Mouse (Mus musculus) CD4-positive helper T cell, adult 2 months (primary cell): ENCODE measurements at regions not wholly inside any gene's neighbourhood (a gene's known extent, or its start where the extent isn't known, plus 50 kb on each side); places are given as distances from the start of the nearest gene placed in this dataset.
"Not testable (repeated sequence)": the region's sequence is repeated elsewhere in the genome, so short reads cannot be mapped to it uniquely, and the experiment has no call there.

ENCODE experiments used
- DNase-seq: peaks from one replicate; pipeline ENCODE4 v3.0.0-alpha.2; 2012; ENCODE audit warnings: low read depth, missing footprints, low spot score

DNA sequence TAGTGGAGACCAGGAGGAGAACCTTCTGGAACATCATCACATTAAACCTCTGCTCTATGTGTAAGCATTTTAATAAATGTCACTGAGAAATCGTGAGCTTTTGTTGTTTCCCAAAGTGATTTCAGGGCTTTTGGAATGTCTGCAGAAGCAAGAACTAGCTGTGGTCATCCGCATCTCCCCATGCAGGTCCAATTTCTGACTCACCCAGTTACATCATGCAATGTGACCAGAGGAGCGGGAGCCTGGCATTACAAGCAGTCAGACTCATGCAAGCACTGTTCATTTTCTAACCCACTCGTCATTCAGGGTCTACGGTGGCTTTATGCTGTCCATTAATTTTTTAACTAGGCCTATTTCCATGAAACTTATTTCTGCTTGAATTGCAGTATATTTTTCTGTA, 151.2 kb upstream of the Supt20 start:
- DNase-seq, result no peak

DNA sequence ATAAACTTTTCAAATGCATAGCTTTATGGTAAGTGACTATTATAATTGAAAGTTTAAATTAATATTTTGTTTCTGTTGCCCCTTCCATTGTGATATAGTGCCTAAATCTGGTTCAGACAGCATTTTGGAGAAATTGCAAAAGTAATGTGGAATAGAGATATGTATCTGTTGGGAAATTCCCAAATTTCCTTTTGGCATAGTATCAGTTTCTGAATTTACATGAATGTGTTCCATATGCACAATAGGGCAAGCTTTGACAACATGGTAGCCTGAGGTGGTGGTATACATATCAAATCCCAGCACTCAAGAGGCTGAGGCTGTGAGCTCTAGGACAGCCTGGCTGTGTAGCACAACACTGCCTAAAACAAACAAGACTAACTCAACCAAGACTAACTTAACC, 147.2 kb upstream of the Supt20 start:
- no peak for DNase-seq

DNA sequence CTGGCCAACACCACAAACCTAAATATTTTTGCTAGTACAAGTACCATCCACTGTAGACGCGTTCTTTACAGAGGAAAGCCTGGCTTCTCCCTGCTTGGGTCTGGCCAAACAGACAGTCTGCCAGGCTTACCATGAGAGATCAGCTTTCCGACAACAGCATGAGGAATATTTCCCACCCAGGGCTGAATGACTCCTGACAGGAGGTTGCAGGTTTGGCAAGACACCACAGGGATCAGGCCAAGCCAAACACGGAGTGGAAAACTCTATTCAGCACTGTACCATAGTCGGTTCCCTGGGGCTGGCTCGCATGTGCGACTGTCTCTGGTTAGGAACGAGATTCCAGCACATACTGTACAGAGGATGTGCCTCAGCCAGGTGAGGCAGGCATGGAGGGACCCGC, 140.7 kb upstream of the Supt20 start:
- no peak for DNase-seq

DNA sequence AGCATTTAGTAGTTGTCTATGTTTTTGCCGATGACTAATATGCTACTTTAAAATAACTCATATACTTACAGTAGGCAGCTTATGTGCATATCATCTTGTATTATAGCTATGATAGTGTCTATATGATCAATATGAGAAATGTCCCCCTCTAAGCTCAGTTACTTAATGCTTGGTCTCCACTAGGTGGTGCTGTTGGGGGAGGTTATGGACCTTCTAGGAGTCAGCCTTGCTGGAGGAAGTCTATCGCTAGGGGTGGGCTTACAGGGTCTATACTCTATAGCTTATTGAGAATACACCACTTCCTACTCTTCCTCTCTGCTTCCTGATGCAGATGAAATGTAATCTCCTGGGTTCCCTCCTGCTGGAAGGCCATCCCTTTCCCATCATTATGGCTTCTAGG, 136.7 kb upstream of the Supt20 start:
- DNase-seq, result no peak

DNA sequence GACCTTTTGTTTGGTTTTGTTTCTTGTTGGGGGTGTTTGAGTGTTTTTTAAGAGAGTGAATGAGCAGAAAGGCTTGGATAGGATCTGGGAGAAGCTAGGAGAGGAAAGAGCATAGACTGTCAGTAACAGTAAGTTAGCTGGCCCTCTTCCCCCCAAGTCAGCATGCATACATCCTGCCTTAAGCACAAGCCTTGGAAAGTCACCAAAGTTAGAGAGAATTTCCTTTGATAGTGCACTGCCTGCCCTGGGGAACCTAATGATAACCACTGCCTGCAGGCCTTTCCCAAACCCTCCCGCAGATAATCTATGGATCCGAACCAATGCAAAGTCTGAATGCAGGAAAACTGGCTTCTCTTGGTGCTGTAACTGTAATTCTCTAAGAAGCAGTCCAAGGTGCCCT, 133.6 kb upstream of the Supt20 start:
- DNase-seq, result no peak

DNA sequence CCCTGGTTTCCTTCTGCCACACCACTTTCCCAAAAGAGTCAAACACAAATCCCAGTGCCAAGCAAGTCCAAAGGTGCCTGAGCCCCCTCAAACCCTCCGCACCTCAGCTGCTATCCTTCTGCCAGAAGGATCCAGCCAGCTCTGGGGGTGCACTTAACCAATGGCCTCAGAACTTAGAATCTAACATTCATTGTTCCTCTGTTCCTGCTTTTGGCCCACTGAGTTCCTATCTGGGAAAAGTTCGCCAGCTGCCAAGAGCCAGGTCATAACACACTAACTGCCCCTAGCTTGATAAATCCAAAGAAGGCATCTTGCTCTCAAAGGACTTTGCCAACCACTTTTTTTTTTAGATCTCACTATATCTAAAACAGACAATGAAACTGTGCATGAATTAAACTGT, 133.1 kb upstream of the Supt20 start:
- DNase-seq, result no peak

DNA sequence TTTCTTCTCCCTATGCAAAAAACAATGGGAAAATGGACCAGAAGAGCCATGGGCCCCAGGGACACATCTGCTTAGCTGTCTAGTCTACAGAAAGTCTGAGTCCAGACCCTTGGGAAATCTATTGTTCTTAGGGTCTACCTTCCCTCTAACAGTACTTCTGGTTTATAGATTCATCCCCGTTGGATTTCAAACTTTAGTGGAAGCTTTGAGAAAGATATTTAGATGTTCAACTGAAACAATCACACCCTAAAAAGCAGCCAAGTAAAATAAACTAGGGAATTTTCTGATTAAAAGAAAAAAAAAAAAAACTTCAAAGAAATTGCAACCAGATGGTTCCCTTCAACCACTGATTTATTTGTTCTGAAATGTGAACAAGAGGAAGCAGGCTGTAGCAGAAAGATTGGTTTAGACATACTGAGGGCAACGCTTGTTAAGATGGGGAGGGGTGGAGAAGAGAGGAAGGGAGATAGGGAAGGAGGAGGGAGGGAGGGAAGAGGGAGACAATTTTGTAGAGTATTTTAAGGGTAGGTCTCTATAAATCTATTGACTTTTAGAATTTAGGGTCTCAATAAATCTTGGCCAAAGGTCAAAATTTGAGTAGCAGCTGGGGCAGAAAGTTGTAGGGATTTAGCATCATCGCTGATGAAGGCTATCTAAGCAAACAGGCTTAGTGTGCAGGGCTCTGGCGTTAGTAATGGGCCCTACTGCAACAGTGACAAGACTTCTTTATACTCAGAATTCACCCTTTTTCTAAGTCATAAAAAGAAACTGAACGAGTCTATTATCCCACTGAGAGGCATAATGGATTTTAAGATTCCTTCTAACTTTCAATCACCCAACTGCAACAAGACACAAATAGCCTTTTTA, 132.3 kb upstream of the Supt20 start:
- DNase-seq, result no peak

DNA sequence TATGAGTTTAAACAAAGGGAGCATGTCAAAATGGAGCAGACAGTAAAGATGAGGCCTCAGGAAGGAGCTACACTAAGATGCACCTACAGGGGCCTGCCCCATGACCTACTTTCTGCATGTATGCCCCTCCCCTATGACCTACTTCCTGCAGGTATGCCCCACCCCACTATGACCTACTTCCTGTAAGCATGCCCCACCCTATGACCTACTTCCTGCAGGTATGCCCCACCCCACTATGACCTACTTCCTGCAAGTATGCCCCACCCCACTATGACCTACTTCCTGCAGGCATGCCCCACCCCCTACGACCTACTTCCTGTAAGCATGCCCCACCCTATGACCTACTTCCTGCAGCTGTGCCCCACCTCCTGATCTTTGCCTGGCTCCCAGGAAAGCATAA, 125.3 kb upstream of the Supt20 start:
- peak; percentile 29 for DNase-seq

DNA sequence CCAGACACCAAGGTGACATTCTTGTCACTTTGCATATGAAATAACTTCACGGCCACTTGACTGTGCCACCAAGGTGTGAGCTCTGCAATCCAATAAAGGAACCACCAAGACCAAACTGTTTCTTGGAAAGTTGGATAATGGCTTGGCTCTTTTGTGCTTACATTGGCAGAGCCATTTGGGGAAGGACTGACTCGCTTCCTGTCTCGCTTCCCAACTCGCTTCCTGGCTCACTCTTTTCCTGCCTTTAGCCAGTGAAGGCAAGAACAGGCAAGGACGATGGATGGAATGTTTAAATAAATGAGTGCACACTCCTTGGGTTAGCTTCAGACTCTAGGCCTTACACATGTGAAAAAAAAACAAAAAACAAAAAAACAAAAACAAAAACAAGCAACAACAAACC, 124.5 kb upstream of the Supt20 start:
- DNase-seq, result no peak

DNA sequence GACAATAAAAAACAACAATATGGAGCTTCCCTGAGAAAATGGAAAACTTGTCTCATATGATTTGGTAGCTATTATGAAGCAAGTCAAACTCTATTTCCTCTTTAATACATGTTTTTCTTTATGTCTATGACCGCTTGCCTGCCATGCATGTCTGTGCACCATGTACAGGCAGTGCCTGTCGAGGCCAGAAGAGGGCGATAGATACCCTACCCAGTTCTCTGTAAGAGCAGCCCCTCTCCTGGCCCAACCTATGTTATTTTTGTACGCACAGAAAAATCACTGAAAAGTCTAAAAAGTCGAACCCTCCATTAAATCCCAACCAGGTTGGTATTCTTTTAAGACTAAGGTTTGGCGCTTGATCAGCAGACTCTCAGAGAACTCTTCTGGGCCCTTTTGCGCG, 122.1 kb upstream of the Supt20 start:
- no peak for DNase-seq

DNA sequence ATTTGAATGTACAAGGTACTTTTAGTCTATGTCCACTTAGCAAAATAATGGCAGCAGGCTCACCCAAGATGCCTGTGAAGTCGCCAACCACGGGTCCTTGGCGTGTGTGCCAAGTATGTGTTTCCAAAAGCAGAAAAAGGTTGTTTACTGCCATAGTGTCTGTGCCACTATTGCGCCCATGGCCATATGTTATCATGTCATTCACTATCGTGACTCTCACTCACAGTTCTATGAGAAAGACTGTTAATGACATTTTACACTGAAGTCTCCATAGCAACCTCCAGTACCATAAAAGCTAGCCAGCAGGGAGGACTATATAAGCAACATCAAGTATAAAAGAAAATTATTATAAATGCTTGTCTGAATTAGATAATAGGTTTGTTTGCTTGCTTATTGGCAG, 114.8 kb upstream of the Supt20 start:
- DNase-seq, result no peak

DNA sequence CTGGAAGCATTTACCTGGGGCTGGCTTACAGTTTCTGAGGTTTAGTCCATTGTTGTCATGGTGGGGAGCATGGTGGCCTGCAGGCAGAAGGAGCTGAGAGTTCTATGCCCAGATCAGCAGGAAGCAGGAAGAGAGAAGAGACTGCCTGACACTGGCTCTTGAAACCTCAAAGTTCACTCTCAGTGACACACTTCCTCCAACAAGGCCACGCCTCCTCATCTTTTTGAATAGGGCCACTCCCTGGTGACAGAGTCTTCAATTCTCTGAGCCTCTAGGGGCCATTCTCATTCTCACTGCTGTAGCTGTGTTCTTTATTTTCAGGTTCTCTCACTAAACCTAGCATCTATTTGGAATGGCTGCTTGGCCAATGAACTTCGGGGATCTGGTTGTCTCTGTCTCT, 113.2 kb upstream of the Supt20 start:
- no peak for DNase-seq

DNA sequence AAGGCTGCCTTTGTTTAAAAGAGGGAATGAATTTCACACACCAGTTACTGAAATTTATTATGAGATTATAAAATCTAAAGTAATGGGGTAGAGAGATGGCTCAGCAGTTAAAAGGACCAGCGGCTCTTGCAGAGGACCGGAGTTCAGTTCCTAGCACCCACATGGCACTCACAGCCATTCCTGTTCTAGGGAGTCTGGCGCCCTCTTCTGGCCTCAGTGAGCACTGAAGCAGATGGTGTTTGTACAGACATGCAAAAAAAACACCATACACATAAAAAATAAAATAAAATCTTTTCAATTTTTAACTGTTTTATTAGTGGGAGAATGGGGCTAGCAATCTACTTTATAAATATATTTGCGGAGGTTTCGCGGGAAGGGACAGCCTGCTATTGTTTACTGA, 112.3 kb upstream of the Supt20 start:
- DNase-seq, result no peak

DNA sequence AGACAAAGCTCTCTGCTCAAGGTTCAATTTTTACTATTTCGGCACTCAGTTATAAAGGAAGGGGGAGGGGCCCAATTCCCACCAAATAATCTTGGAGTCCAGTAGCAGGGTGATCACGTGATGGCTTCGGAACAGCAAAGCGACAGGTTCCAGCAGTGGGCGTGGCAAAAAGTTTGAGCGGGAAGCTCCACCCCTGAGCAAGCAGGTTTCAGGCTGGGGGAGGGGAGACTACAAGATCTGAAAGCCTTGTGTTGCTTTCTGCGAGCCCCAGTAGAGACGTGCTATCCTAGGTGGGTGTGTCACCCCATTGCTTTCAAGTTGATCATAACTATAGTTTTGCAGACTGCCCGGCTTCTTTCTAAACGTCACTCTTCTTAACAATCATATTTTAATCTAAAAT, 106.8 kb upstream of the Supt20 start:
- not testable (repeated sequence) for DNase-seq

DNA sequence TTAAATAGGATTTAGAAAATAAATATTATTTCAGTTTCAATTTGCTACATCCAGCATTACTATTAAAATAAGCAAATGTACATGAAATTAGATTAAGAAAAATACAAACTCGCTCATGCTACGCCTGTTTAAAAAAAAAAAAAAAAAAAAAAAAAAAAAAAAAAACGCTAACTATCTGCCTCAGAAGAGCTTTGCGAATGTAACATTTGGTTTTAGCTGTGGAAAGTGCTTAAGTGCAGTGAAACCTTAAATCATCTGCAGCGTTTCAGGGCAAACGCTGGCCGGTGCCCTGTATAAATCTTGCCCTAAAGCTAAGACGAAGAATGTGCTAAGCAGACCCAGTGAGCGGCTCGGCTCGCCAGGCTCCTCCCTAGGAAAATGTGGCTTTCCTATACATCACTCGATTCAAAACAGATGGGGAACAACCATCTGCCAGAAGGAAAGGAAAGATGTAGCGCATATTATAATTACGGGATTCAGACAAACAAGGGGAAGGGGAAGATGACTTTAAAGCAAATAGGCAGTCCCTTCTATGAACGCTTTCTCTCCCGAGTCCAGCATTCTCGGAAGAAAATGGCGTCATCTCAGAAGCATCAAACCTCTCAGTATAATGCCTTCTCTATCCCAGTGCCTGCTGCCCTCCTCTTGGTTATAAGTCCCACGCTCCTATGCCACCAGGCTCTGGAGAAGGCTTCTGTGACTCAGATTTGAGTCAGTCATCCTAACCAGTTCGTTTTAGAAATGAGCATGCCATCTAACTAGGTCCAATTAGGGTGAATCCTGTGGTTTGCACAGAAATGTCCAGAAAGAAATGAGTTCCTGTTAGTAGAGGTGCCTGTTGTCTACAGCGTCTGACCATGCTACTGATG, 105.2 kb upstream of the Supt20 start:
- no peak for DNase-seq

DNA sequence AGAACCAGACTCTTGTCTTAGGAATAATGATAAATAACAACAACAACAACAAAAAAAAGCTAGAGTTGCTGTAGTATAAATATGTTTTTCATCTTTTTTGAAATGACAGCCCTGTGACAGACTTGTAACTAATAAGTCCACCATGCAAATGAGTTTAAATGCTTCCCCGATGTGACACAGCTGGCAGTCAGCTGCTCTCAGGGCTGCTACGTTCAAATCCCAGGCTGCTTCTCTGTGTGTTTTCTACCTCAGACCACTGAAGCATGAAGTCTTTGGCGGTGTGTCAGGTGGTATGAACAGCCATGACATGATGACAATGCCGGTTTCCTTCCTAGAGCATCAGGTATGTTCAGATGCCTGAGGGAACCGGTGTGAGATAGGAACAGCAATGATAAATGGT, 104.4 kb upstream of the Supt20 start:
- DNase-seq, result no peak

DNA sequence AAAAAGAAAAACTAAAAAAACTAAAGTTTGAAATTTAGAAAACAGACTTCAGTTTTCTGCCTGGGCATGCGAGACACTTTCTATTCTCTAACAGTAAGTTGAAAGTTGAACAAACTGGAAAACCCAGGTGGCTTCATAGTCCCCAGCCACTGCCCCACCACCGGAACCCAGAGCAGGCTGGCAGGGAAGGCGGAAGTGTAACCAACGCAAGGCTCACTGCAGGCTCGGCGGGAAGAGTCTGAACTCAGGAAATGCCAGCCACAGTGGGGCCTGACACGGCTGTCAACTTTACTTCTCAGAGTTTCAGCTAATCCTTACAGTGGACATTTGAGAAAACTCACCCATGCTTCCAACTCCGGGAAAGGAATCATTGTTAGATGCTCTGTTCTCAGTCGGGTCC, 102.6 kb upstream of the Supt20 start:
- peak; percentile 54 for DNase-seq

DNA sequence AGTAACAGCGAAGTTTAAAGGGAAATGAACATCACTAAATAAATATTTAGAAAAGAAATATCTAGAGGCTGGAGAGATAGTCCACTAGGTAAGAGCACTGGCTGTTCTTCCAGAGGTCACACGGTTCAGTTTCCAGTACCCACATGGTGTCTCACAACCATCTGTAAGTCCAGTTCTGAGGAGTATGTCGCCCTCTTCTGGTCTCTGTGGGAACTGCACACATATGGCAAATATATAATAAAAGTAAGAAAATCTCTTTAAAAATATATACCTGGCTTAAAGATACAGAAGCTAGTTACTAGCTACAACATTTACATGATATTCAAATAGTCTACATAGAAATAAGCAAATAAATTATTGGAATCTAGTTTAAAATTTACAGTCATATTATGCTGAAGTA, 101.4 kb upstream of the Supt20 start:
- peak; percentile 23 for DNase-seq

DNA sequence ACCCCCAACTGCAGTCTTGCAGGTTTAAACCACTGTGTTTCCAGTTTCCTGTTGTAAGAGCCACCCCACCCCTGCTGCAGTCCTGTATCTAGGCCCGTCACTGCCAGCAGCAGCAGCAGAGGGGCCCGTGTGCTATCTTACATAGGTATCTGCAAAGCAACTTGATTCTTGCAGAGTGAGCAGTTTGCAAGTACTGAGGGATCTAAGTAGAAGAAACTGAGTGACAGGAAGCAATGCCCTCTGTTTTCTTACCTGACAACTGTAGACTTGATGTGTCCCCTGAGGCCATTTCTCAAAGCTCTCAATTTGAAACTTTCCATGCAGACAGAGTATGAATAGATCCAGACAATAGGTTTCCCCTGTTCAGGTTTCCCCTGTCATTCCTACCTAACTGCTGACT, 100.5 kb upstream of the Supt20 start:
- peak; percentile 41 for DNase-seq

DNA sequence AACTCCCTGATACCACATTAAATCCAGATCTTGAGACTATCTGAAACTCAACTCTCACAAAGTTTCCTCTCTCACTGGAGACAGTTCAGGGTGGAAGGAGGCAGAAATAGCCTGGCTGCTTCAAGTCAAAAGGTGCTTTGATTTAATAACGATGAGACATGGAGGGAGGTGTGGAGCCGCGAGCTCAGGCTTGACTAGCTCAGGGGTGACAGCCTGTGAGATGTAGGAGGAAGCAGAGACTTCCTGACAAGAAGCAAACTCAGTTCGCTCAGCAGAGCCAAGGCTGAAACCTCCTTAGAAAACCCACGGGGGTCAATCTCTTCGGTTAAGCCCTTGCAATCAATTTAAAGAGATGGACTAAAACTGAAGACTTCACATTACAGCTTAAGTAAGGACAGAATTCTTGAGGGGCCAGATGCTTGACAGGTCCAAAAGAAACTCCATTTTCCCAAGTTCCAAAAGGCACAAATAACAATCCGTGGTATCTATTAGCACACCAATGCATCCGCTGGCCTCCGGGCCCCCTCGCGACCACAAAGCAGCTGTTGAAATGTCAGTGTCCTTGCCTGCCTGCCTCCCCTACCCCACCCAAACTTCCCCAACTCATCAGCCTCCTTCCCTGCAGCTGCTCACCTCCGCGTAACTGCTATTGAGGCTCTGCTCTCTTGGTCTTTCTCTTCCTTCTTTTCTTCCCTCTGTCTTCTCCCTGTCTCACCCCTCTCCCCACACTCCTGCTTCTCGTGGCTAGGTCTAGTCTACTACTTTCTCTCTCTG, 99.8 kb upstream of the Supt20 start:
- DNase-seq, result peak; percentile 37

DNA sequence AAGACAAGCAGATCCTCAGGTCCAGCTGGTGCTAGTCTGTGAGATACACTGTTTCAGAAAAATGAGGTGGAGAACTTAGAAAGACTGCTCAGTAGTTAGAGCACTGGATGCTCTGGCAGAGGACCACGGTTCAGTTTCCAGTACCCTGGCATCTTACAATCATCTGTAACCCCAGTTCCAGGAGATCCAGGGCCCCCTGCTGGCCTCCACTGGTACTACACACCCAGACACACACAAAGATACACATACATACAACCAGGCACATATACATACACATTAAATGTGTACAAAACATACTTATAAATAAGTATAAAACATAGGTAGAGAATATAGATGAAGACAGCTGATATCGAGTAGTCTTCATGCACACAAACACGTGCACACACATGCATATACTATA, 97.4 kb upstream of the Supt20 start:
- no peak for DNase-seq
